Mouse (Mus musculus) small intestine, adult 2 months (tissue): ENCODE measurements at regions not wholly inside any gene's neighbourhood (a gene's known extent, or its start where the extent isn't known, plus 50 kb on each side); places are given as distances from the start of the nearest gene placed in this dataset.

ENCODE experiments used
- CTCF ChIP-seq: fragments of 200-500 bp; IDR thresholded peaks from 2 replicates; pipeline ENCODE4 v1.5.1; 2012; ENCODE audit warnings: low read depth, mild to moderate bottlenecking, control low read depth, inconsistent platforms, low read length, moderate library complexity, mixed read lengths; ENCODE audit not compliant: insufficient replicate concordance, insufficient read length; ENCODE audit errors: extremely low read depth
- POLR2A ChIP-seq: fragments of 200-500 bp; IDR thresholded peaks from 2 replicates; pipeline ENCODE4 v1.6.1; 2012; ENCODE audit warnings: low read depth, mild to moderate bottlenecking, control low read depth, inconsistent platforms, low read length, moderate library complexity

GRCm38 (mm10) chr6:117646628-117647027 is 194.4 kb upstream of the Zfp637 start:
- TF ChIP-seq POLR2A (no peak), CTCF (no peak)
